Mouse (Mus musculus) kidney, postnatal 25 days (tissue): ENCODE results near the gene N4bp3.
"Not testable (repeated sequence)": the region's sequence is repeated elsewhere in the genome, so short reads cannot be mapped to it uniquely, and the experiment has no call there.

Experiments
- DNase-seq, 2 experiments: peaks; one replicate each; pipeline ENCODE4 v3.0.0; 2021; ENCODE audit warnings: mixed read lengths in 2 of 2

The N4bp3 gene

GRCm38 (mm10) chr11:51652889-51653418, 2.3 kb upstream of the N4bp3 start:
- DNase-seq, result peak; percentile 42 to 66

GRCm38 (mm10) chr11:51650261-51650660, 381 bp downstream of the N4bp3 start:
- no peak for DNase-seq

GRCm38 (mm10) chr11:51649889-51650199, 798 bp downstream of the N4bp3 start:
- DNase-seq, result no peak

- no peak for DNase-seq
These were observed 1.3 kb downstream of the N4bp3 start for GRCm38 (mm10) chr11:51649111-51649888.

- DNase-seq, result peak; percentile 50 to 75
These were observed 2.1 kb downstream of the N4bp3 start for GRCm38 (mm10) chr11:51648566-51648965.

- DNase-seq, result peak; percentile 52 to 80
These were observed 3.6 kb downstream of the N4bp3 start for GRCm38 (mm10) chr11:51646751-51647667.

- DNase-seq, result peak in 1 of 2 experiments; percentile 30
These were observed 4.4 kb downstream of the N4bp3 start for GRCm38 (mm10) chr11:51646245-51646644.

- no peak for DNase-seq
These were observed 5.3 kb downstream of the N4bp3 start for GRCm38 (mm10) chr11:51645293-51645692.

- no peak for DNase-seq
These were observed 6.4 kb downstream of the N4bp3 start for GRCm38 (mm10) chr11:51644217-51644616.

GRCm38 (mm10) chr11:51643761-51644160, 6.9 kb downstream of the N4bp3 start:
- peak in 1 of 2 experiments; percentile 54 for DNase-seq

GRCm38 (mm10) chr11:51643202-51643601, 7.4 kb downstream of the N4bp3 start:
- no peak for DNase-seq

GRCm38 (mm10) chr11:51640748-51641147, 9.9 kb downstream of the N4bp3 start:
- DNase-seq, result peak in 1 of 2 experiments; percentile 63

- DNase-seq, result no peak
These were observed 12.1 kb downstream of the N4bp3 start for GRCm38 (mm10) chr11:51638497-51638896.

- DNase-seq, result no peak
These were observed 12.6 kb downstream of the N4bp3 start for GRCm38 (mm10) chr11:51637971-51638414.

- peak; percentile 69 to 83 for DNase-seq
These were observed 14.3 kb downstream of the N4bp3 start for GRCm38 (mm10) chr11:51636323-51636684.

- DNase-seq, result peak; percentile 90 to 94
These were observed 14.9 kb downstream of the N4bp3 start, which contains the start of gene Rmnd5b for GRCm38 (mm10) chr11:51635525-51636322. Gene Rmnd5b, minus strand, starts transcription at chr11:51635896.

GRCm38 (mm10) chr11:51635127-51635524, 15.5 kb downstream of the N4bp3 start:
- DNase-seq, result no peak

- DNase-seq, result no peak
These were observed 16.9 kb downstream of the N4bp3 start for GRCm38 (mm10) chr11:51633721-51634120.

- DNase-seq, result not testable (repeated sequence)
These were observed 17.4 kb downstream of the N4bp3 start for GRCm38 (mm10) chr11:51633200-51633599.

GRCm38 (mm10) chr11:51632130-51632753, 18.4 kb downstream of the N4bp3 start:
- peak in 1 of 2 experiments; percentile 34 for DNase-seq

GRCm38 (mm10) chr11:51629651-51630314, 20.9 kb downstream of the N4bp3 start:
- DNase-seq, result no peak
